Comparison of ENCODE assay signal across 8 mouse cellular contexts in the genomic region with DNA sequence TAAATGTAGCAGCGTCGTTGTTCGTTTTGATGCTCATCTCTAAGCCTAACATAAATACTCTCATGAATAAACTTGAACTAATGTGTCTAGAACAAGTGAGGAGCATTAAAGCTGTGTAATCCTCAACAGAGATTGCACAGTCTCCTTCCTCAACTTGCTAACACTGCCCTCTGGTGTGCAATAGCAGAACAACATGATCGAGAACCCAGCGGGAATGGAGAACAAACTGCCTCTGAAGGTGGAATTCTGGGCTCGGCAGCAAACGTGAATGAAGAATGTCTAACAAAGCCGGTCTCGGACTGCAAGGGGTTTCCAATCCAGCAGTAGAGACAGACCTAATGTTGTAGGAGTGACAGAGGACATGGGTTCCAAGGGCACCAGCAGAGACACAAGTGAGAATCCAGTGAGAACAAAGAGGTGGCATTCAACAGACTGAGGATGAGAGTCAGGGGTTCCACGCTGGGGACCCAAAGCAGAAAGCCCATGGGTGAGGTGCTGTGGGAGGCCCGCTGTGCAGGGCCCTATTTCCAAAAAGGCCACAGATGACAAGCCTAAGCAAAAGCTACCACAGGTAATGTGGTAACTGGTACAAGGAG. TPM values are rescaled to one million over a fixed set of nuclear protein-coding genes. Genes with fewer than 3 reads are reported as not detected.
DNase-seq lines count a peak whose midpoint lies in the region; ATAC-seq and TF ChIP-seq lines count a peak whose summit lies in the region.

No protein-coding gene starts in this region.

- H3K36me3 ChIP-seq in embryonic facial prominence, embryonic 11.5 days (replicated peaks; ENCODE audit: control insufficient read depth, insufficient read depth, low read depth, low read length), result no peaks in the 10 kb centered on the region
- no peaks in the 10 kb centered on the region for H3K36me3 ChIP-seq in heart, embryonic 14.5 days (ENCODE audit: control insufficient read depth, insufficient read depth, low read length)
- no peaks in the 10 kb centered on the region for H3K36me3 ChIP-seq in kidney, embryonic 16.5 days (ENCODE audit: insufficient read depth, low read length)
- H3K36me3 ChIP-seq in liver, adult 2 months (ENCODE audit: control insufficient read depth, insufficient read depth, low read length), result no peaks in the 10 kb centered on the region
- no peaks in the 10 kb centered on the region for H3K36me3 ChIP-seq in splenic B cell, adult 2 months (ENCODE audit: control insufficient read depth, insufficient read depth, low read length, poor library complexity, severe bottlenecking)

- H3K4me1 ChIP-seq in embryonic facial prominence, embryonic 11.5 days (ENCODE audit: control insufficient read depth, insufficient read depth, low read length), result no peaks in the 10 kb centered on the region
- peaks cover 23 to 28% of the 10 kb centered on the region in 2 experiments for H3K4me1 ChIP-seq in heart, embryonic 14.5 days (ENCODE audit: control insufficient read depth in 2 of 2, insufficient read depth in 2 of 2, low read length in 2 of 2)
- H3K4me1 ChIP-seq in kidney, embryonic 16.5 days (ENCODE audit: insufficient read depth, low read length), result peaks cover 37% of the 10 kb centered on the region
- H3K4me1 ChIP-seq in liver, adult 2 months (ENCODE audit: control insufficient read depth, insufficient read depth, low read length), result no peaks in the 10 kb centered on the region

- H3K4me2 ChIP-seq in embryonic facial prominence, embryonic 11.5 days (ENCODE audit: low read depth, low read length), result no peak overlapping the region
- H3K4me2 ChIP-seq in heart, embryonic 14.5 days (ENCODE audit: low read length), result no peak overlapping the region
- no peak overlapping the region for H3K4me2 ChIP-seq in kidney, embryonic 16.5 days (replicated peaks; ENCODE audit: low read depth, low read length)

- H3K9ac ChIP-seq in embryonic facial prominence, embryonic 11.5 days (replicated peaks; ENCODE audit: low read length), result peak overlapping the region; percentile 19; the same call in 1 of the 2 replicates
- H3K9ac ChIP-seq in heart, embryonic 14.5 days (ENCODE audit: low read length), result no peak overlapping the region
- H3K9ac ChIP-seq in kidney, embryonic 16.5 days (replicated peaks; ENCODE audit: low read length), result no peak overlapping the region; the same call in 1 of the 2 replicates
- 0 out of 2 replicates have a peak overlapping the region, but pooled peaks have one; percentile 43 for H3K9ac ChIP-seq in liver, adult 2 months (ENCODE audit: low read depth, low read length)

- TF ChIP-seq CTCF in liver, adult 2 months (IDR thresholded peaks at IDR 0.05; ENCODE audit: low read depth, low read length), result peak; percentile 59

- 0 out of 2 replicates have a peak, but pooled peaks have one; percentile 60 for ATAC-seq in embryonic facial prominence, embryonic 11.5 days (replicated peaks; ENCODE audit: insufficient number of reproducible peaks, low FRiP score, low TSS enrichment, low read depth)
- no peak for ATAC-seq in heart, embryonic 14.5 days (ENCODE audit: insufficient number of reproducible peaks, insufficient read depth, low FRiP score, low read depth)
- ATAC-seq in kidney, embryonic 16.5 days (ENCODE audit: low FRiP score, low TSS enrichment), result peak; percentile 47; the same call in 1 of the 2 replicates

- H3K27ac ChIP-seq in embryonic facial prominence, embryonic 11.5 days (replicated peaks; ENCODE audit: low read depth, low read length), result no peak overlapping the region
- H3K27ac ChIP-seq in heart, embryonic 14.5 days (replicated peaks in 1 of 2; ENCODE audit: control insufficient read depth in 1 of 2, insufficient read depth in 1 of 2, low read depth in 2 of 2, low read length in 2 of 2), result peak overlapping the region; percentile 40 to 53; a peak in 2 of 4 replicates
- peak overlapping the region; percentile 76 for H3K27ac ChIP-seq in kidney, embryonic 16.5 days (ENCODE audit: low read length)
- no peak overlapping the region for H3K27ac ChIP-seq in liver, adult 2 months (replicated peaks; ENCODE audit: insufficient read depth, low read depth, low read length)

- H3K79me2 ChIP-seq in liver, adult 2 months (ENCODE audit: control insufficient read depth, insufficient read depth, low read length), result no peaks in the 10 kb centered on the region

- WGBS in embryonic facial prominence, embryonic 11.5 days, result 23% methylated on average over 11 of the region's 11 CpGs
- 10% methylated on average over 11 of the region's 11 CpGs for WGBS in heart, embryonic 14.5 days
- 16% methylated on average over 11 of the region's 11 CpGs for WGBS in kidney, embryonic 16.5 days
- WGBS in liver, adult 2 months, result 12% methylated on average over 11 of the region's 11 CpGs

- no peak for TF ChIP-seq POLR2A in liver, adult 2 months (IDR thresholded peaks at IDR 0.05; ENCODE audit: extremely low read depth, insufficient read depth, low read length)

- H3K9me3 ChIP-seq in embryonic facial prominence, embryonic 11.5 days (replicated peaks; ENCODE audit: control insufficient read depth, low read length), result no peaks in the 10 kb centered on the region
- H3K9me3 ChIP-seq in heart, embryonic 14.5 days (ENCODE audit: control insufficient read depth, low read length), result no peaks in the 10 kb centered on the region
- H3K9me3 ChIP-seq in kidney, embryonic 16.5 days (ENCODE audit: low read length), result no peaks in the 10 kb centered on the region

- H3K27me3 ChIP-seq in embryonic facial prominence, embryonic 11.5 days (ENCODE audit: control insufficient read depth, insufficient read depth, low read length), result no peaks in the 10 kb centered on the region
- H3K27me3 ChIP-seq in heart, embryonic 14.5 days (ENCODE audit: control insufficient read depth, insufficient read depth, low read length), result no peaks in the 10 kb centered on the region
- no peaks in the 10 kb centered on the region for H3K27me3 ChIP-seq in kidney, embryonic 16.5 days (ENCODE audit: insufficient read depth, low read length)
- no peaks in the 10 kb centered on the region for H3K27me3 ChIP-seq in liver, adult 2 months (ENCODE audit: control insufficient read depth, insufficient read depth, low read length)
- H3K27me3 ChIP-seq in splenic B cell, adult 2 months (ENCODE audit: control insufficient read depth, insufficient read depth, low read length, poor library complexity, severe bottlenecking), result no peaks in the 10 kb centered on the region

- peak; percentile 42 to 72 for DNase-seq in CD8-positive naive resting alpha-beta T cell, adult 2 months (ENCODE audit: low read depth in 2 of 2, low spot score in 2 of 2)
- DNase-seq in adrenal gland, postnatal 4 days (ENCODE audit: low spot score in 2 of 2), result peak; percentile 50 to 67
- DNase-seq in embryonic facial prominence, embryonic 11.5 days (ENCODE audit: low spot score), result peak; percentile 90
- peak; percentile 53 for DNase-seq in liver, adult 2 months (ENCODE audit: extremely low read depth, low read depth, low spot score)
- peak; percentile 82 for DNase-seq in naive thymus-derived CD4-positive, alpha-beta T cell, adult 2 months (ENCODE audit: low read depth)
- peak; percentile 87 for DNase-seq in splenic B cell, adult 2 months (ENCODE audit: low read depth, low spot score)

- H3K4me3 ChIP-seq in embryonic facial prominence, embryonic 11.5 days (ENCODE audit: low read depth, low read length), result no peak overlapping the region
- H3K4me3 ChIP-seq in heart, embryonic 14.5 days (ENCODE audit: control insufficient read depth in 1 of 2, insufficient read depth in 1 of 2, low read depth in 1 of 2, low read length in 2 of 2), result no peak overlapping the region
- no peak overlapping the region for H3K4me3 ChIP-seq in kidney, embryonic 16.5 days (ENCODE audit: low read length)
- H3K4me3 ChIP-seq in liver, adult 2 months (ENCODE audit: insufficient read depth, low read depth, low read length), result no peak overlapping the region

RNA-seq across cellular contexts. Expression of gene Sema3g, which starts 16.4 kb away (rescaled TPM):
- total RNA-seq in adrenal gland, postnatal 4 days (2021), result 10 to 100 TPM; 12.6 to 20.0 TPM
- polyA plus RNA-seq in embryonic facial prominence, embryonic 11.5 days (2014; fragmentation: Nextera tagmentation; extraction: Ambion mirVana), result 0.21 and 0.24 TPM in 2 replicates
- 0.23 and 0.26 TPM in 2 replicates for polyA plus RNA-seq in heart, embryonic 14.5 days (2014; fragmentation: Nextera tagmentation; extraction: Ambion mirVana)
- polyA plus RNA-seq in kidney, embryonic 16.5 days (2015; fragmentation: Nextera tagmentation; extraction: Ambion mirVana), result 5.3 and 5.4 TPM in 2 replicates
- total RNA-seq in liver, adult 2 months (2014; rRNA removed), result under 0.01 and 0.27 TPM in 2 replicates
- polyA plus RNA-seq in liver, adult 2 months (2012; rRNA removed), result 0.05 and 0.19 TPM in 2 replicates

RNA-seq across cellular contexts. Expression of gene Phf7, which starts 17.0 kb away (rescaled TPM):
- total RNA-seq in adrenal gland, postnatal 4 days (2021), result 10 to 100 TPM; 12.4 to 12.6 TPM
- 12.5 and 14.2 TPM in 2 replicates for polyA plus RNA-seq in embryonic facial prominence, embryonic 11.5 days (2014; fragmentation: Nextera tagmentation; extraction: Ambion mirVana)
- 9.4 and 9.6 TPM in 2 replicates for polyA plus RNA-seq in heart, embryonic 14.5 days (2014; fragmentation: Nextera tagmentation; extraction: Ambion mirVana)
- 13.9 TPM in 2 replicates for polyA plus RNA-seq in kidney, embryonic 16.5 days (2015; fragmentation: Nextera tagmentation; extraction: Ambion mirVana)
- total RNA-seq in liver, adult 2 months (2014; rRNA removed), result 6.9 and 9.0 TPM in 2 replicates
- 4.4 and 4.5 TPM in 2 replicates for polyA plus RNA-seq in liver, adult 2 months (2012; rRNA removed)

RNA-seq across cellular contexts. Expression of gene Bap1, which starts 17.2 kb away (rescaled TPM):
- 10 to 100 TPM; 82.9 to 83.7 TPM for total RNA-seq in adrenal gland, postnatal 4 days (2021)
- 82.9 and 85.1 TPM in 2 replicates for polyA plus RNA-seq in embryonic facial prominence, embryonic 11.5 days (2014; fragmentation: Nextera tagmentation; extraction: Ambion mirVana)
- 47.6 TPM in 2 replicates for polyA plus RNA-seq in heart, embryonic 14.5 days (2014; fragmentation: Nextera tagmentation; extraction: Ambion mirVana)
- polyA plus RNA-seq in kidney, embryonic 16.5 days (2015; fragmentation: Nextera tagmentation; extraction: Ambion mirVana), result 105 and 106 TPM in 2 replicates
- 16.1 and 16.4 TPM in 2 replicates for total RNA-seq in liver, adult 2 months (2014; rRNA removed)
- polyA plus RNA-seq in liver, adult 2 months (2012; rRNA removed), result 24.5 and 26.7 TPM in 2 replicates

RNA-seq across cellular contexts. Expression of gene Nisch, which starts 17.3 kb away (rescaled TPM):
- total RNA-seq in adrenal gland, postnatal 4 days (2021), result 100 to 1,000 TPM; 496 to 522 TPM
- 270 and 277 TPM in 2 replicates for polyA plus RNA-seq in embryonic facial prominence, embryonic 11.5 days (2014; fragmentation: Nextera tagmentation; extraction: Ambion mirVana)
- 308 and 317 TPM in 2 replicates for polyA plus RNA-seq in heart, embryonic 14.5 days (2014; fragmentation: Nextera tagmentation; extraction: Ambion mirVana)
- polyA plus RNA-seq in kidney, embryonic 16.5 days (2015; fragmentation: Nextera tagmentation; extraction: Ambion mirVana), result 419 and 421 TPM in 2 replicates
- total RNA-seq in liver, adult 2 months (2014; rRNA removed), result 66.7 and 83.0 TPM in 2 replicates
- 107 and 152 TPM in 2 replicates for polyA plus RNA-seq in liver, adult 2 months (2012; rRNA removed)

RNA-seq across cellular contexts. Expression of gene Tnnc1, which starts 26.0 kb away (rescaled TPM):
- 10 to 100 TPM in 1 of 2 experiments, 1 to 10 TPM in 1; 5.0 to 13.9 TPM for total RNA-seq in adrenal gland, postnatal 4 days (2021)
- 10.0 and 25.3 TPM in 2 replicates for polyA plus RNA-seq in embryonic facial prominence, embryonic 11.5 days (2014; fragmentation: Nextera tagmentation; extraction: Ambion mirVana)
- 5,119 and 5,195 TPM in 2 replicates for polyA plus RNA-seq in heart, embryonic 14.5 days (2014; fragmentation: Nextera tagmentation; extraction: Ambion mirVana)
- 10.2 and 10.6 TPM in 2 replicates for polyA plus RNA-seq in kidney, embryonic 16.5 days (2015; fragmentation: Nextera tagmentation; extraction: Ambion mirVana)
- total RNA-seq in liver, adult 2 months (2014; rRNA removed), result 0.27 and 0.83 TPM in 2 replicates
- polyA plus RNA-seq in liver, adult 2 months (2012; rRNA removed), result 0.32 TPM in 1 of 2 replicates, not detected in the other

Comparison
In these comparisons a context has a peak if more than half of its experiments do, and no peak if none do; other contexts are left out.
1. H3K27ac ChIP-seq: peak in heart, embryonic 14.5 days (2 of 2) and kidney, embryonic 16.5 days (single experiment); none in embryonic facial prominence, embryonic 11.5 days (single experiment) and liver, adult 2 months (single experiment).
2. H3K9ac ChIP-seq: peak in embryonic facial prominence, embryonic 11.5 days (single experiment) and liver, adult 2 months (single experiment); none in heart, embryonic 14.5 days (single experiment) and kidney, embryonic 16.5 days (single experiment).
3. Peak in every context shown above with its lines, with median percentiles within 50 percentile points of each other: DNase-seq.